Mouse (Mus musculus): ENCODE data around the gene Retnla.
"Not testable (repeated sequence)": the region's sequence is repeated elsewhere in the genome, so short reads cannot be mapped to it uniquely, and the experiment has no call there.

Retnla gene

DNA sequence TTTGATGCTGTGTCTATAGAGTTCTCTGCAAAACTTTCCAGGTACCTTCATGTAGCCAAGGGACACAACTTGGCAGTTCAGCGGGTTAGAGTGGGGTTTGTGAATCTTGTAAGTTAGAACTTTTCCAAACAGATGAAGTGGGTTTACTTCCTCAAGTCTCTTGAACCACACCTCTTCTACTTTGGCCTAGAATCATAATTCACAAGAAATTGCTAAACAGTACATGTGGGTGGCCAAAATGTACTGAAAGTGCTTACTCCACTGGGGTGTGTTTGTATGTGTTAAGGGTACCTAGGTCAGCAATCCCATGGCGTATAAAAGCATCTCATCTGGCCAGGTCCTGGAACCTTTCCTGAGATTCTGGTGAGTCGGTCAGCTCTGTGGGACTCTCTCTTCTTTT lies at the start of gene Retnla:
Retnla (plus strand) TSS at position 286 of the 400 bp plus-strand sequence.
- DNase-seq = no peak

DNA sequence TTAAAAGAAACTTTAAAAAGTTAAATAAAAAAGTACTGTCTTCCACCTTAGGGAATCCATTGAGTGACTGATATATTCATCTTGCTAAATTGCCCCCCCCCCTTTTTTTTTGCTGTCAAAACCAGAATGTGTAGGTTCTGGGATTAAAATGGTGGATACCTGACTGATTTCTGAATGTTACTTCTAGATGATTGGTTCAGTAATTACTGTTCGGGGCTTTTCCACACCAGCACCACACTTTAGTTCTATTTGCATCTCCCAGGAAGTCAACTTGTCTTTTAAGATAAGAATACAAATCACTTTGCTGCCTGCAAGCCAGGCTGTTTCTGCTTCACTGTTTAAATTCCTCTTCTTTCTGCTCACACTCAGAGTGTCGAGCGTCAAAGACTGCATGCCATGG lies 44.1 kb upstream of the Retnla start:
- no peak for DNase-seq

DNA sequence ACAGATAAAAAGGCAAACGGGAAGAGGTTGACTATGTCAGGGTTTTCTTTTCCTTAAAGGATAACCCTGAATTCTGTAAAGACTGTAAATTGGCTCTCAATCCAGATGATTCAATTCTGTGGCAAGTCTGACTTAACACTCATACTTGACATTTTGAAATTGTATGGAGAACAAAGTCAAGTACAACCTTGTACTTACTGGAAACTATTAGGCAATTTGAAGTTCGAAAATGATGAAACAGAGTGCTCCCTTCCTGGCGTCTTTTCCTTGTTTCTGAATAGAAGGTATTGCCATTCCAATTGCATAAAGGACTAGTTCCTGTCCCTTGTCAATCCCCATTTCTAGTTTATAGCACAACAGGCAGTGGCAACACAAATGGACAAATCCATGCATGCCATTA lies 42.9 kb upstream of the Retnla start:
- no peak for DNase-seq

DNA sequence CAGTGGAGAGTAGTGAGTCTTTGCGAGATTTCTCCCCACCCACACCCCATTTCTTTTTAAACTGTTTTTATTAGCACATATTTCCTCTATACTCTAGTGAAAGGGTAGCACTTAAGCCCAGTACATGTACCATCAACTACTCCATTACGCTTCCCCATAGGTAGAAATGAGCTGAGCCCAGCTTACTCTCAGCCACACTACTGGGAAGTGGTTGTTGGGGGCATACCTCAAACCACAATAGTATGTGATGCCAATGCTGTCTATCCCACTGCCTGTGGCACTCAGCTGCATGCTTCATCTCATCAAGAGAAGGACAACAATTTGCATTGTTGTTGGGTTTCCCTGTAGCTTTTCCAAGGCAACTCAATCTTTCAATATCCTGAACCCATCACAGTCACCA lies 41.4 kb upstream of the Retnla start:
- no peak for DNase-seq

DNA sequence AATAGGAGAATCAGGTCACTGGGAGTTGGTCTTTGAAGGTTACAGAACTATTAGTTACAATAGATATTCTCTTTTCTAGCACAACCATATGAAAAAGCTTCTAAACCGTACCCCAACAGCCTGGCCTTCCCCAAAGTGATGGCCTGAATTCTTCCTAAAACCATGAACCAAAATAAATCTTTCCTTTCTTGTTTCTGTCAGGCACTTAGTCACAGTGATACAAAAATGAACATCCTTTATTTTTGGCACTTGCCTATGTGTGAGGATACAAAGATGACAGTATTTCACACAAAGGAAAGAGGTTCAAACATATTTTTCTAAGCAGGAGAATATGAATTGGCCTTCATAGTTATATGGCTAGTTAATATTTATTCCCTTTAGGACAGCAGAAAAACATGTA lies 36.9 kb upstream of the Retnla start:
- no peak for DNase-seq

DNA sequence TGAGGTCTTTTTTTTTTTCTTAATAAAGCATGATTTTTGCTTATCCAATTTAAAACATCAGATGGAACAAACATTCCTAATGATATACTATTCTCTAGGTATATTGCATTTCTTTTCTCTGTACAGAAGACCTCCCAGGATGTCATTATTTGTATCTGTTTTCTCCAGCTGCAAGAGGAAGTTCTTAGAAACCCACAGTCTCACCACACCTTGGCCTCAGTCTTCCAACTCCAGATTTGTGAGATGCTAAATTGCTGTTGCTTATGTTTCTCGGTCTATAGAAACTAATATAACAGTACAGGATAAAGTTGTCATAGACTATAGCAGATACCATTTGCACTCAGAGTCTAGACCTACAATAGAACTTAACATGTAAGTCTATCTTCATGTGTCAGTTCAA lies 35.8 kb upstream of the Retnla start:
- no peak for DNase-seq

DNA sequence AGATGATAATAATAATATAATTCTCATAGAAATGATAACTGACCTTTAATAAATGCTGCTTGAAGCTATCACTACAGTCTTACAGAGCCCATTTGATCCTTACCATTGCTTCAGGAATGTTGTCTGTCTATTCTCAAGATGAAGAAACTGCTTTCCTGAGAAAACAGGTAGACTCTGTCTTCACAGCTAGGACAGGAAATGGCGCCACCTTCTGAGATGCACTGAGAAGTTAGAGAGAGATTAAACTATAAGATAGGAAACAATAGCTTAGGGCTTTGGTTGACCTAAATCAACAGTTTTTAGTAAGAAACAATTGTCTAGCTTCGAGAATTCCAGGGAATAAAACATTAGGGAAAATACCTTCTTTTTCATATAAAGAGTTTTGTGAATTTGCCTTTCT lies 33.0 kb upstream of the Retnla start:
- DNase-seq = peak in 1 of 2 experiments; percentile 6

DNA sequence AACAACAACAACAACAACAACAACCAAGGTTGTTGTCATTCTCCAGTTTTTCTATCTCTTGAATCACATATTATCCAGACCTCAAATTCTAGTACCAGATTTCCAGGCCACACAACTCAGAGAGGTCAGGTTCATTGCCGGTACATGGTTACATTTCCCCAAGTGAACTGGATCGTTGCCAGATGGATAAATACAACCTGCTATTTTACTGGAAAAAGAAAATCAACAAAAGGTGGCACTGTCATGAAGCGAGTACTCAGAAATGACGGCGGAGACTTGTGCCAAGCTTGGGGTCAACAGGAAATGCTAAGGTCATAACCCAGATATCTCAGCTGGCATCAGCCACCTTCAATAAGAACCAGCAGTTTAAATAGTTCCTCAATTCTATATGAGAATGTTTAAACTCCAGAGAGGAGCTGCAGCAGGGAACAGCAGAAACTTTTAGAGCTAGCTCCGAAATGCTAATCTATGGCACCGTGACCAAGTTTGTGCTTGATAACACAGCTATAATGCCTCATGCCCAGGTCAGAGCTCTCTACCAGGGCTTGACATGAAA lies 30.4 kb upstream of the Retnla start:
- no peak for DNase-seq

DNA sequence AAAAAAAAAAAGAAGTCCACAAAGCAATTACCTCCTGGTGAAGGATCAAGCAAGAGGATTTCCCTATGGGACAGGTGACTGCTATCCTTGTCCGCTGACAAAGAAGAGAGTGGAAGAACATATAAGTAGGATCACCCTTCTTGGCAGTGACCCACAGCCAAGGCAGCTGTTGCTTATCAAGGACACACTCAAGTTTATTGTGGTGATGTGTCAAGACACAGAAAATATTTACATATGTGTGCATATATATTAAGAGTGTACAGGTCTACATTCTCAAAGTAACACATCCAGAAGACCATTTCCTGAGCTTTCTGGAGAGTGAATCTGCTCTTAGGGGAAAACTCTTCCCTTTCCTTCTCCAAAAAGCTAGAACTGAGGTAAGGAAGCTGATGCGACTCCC lies 25.7 kb upstream of the Retnla start, which contains the start of gene Retnlb:
Retnlb (plus strand) TSS at position 162 of the 400 bp plus-strand sequence.
- no peak for DNase-seq

DNA sequence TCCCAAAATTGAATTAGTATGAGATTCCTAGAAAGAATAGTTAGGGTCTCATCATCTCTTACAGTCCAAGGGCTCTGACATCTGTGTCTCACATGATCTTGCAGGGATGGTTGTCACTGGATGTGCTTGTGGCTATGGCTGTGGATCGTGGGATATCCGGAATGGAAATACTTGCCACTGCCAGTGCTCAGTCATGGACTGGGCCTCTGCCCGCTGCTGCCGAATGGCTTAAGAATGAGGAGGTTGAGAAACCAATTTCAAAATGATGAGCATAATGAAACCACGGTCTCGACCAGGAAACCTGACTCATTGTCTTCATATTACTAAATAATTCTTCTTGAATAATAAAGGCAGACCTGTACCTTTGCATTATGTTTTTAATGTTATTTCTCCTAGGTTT lies 23.8 kb upstream of the Retnla start:
- DNase-seq = no peak

DNA sequence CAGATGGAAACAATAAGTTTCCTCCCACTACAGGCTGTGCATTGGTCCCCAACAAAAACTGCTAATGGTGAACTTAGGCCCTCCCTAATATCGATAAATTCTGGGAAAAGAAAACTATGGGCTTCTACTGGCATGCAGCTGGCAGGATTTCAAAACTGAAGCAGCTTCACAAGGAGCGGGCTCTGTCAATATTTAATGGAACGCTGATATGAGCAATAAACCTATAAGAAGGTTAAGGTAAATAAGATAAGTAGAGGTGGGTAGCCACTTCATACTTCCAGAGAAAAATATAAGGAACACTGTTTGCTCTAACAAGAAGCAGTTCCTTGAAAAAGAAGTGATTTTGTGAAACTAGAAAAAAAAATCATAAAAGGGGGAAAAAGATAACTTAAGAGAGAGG lies 15.9 kb upstream of the Retnla start:
- DNase-seq = no peak

DNA sequence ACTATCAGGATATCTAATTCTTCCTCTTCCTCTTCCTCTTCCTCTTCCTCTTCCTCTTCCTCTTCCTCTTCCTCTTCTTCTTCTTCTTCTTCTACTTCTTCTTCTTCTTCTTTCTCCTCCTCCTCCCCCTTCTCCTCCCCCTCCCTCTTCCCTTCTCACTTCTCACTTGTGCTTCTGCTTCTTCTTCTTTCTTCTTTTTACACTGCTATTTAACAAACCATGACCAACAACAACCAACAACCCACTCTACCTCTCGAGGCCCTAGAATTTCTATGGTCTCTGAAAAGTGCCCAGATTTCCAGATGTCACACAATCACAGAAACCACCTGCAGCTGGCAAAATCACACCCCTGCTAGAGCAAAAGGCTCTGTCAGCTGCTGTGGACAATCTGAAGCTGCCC lies 14.7 kb upstream of the Retnla start:
- DNase-seq = no peak

DNA sequence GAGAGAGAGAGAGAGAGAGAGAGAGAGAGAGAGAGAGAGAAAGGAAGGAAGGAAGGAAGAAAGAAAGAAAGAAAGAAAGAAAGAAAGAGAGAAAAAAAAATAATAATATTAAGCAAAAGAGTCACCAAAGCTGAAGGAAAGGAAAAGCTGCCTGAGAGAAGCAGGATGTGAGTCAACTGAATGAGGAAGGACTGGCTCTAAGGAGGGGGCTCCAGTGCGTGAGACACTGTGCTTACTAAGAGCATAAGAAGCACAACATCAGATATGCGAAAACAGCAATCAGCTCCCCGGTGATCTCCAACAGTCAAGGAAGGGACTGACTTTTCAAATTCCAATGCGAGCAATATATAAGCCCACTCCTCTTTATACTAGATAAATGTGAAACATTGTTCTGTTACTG lies 13.3 kb upstream of the Retnla start:
- no peak for DNase-seq

DNA sequence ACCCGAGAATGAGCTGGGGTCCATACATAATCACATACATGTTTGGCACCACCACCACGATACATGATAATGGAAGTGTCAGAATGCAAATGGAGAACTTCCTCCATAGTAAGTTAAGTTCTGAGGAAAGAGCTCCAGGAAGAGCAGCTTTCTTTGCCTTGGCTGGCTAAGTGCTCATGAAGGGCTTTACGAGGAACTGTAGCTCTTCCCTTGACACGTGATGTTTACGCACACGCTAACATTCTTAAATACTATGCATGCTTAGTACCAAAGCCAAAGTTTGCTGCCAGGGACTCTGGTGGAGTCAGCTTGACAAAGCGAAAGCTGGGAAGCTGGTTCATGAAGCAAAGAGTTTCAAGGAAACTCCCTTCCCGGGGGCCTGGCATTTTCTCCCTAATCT lies 10.3 kb upstream of the Retnla start:
- DNase-seq = no peak

DNA sequence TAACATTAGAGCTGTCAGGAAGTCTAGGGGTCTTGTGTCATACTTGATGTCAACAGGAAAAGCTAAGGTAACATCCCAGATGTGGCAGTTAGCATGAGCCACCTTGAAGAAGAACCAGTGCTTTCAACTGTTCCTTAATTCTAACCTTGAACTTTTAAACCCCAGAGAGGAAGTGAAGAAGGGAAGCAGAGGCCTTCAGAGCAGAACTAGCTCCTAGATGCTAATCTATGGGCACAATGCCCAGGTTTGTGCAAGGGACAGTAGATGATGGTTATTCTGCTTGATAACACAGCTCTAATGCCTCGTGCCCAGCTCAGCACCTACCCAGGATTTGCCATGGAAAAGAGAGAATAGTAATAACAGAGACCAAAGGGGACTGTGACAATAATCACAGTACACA lies 8.7 kb upstream of the Retnla start:
- not testable (repeated sequence) for DNase-seq

DNA sequence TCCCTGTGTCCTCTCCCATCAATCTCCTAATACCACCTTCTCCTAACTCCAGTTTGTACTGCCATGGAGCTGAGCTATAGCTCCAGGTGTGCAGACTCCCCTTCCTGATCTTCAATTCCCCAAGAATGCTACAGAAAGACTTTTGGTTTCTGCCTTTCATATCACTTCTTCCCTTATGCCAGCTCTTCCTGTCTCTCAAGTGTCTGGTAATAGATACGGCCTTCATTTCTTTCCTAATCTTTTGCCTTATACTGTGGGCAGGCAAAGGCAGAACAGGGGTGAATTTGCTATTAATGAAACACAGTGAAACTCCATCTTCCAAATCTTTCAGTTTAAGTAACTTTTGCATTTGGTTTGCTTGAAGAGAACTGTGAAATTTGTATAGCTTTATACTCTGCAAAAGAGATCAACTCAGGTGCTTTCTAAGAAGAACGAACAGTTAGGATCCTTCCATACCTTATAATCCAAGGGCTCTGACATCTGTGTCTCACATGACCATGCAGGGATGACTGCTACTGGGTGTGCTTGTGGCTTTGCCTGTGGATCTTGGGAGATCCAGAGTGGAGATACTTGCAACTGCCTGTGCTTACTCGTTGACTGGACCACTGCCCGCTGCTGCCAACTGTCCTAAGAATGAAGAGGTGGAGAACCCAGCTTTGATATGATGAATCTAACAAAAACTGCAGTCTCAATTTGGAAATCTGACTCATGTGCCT lies 1.5 kb downstream of the Retnla start:
- DNase-seq = no peak

DNA sequence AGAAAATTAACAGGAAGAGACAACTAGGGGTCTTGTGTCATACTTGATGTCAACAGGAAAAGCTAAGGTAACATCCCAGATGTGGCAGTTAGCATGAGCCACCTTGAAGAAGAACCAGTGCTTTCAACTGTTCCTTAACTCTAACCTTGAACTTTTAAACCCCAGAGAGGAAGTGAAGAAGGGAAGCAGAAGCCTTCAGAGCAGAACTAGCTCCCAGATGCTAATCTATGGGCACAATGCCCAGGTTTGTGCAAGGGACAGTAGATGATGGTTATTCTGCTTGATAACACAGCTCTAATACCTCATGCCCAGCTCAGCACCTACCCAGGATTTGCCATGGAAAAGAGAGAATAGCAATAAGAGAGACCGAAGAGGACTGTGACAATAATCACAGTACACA lies 22.7 kb downstream of the Retnla start:
- DNase-seq = not testable (repeated sequence)

DNA sequence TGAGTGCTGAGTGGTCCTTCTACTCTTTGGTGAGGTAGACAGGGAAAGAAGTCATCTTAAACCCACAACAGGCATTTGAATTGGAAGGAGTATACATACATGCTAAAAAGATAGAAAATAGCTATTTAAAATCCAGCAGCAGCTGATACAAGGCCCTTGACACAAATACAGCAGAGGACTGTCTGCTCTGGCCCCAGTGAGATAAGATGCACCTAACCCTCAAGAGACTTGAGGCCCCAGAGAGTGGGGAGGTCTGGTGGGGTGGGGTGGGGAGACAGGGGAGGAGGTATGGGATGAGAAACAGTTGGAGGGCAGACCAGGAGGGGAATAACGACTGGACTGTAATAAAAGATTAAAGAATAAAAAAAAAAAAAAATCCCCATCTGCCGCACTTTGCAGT lies 25.3 kb downstream of the Retnla start:
- no peak for DNase-seq

DNA sequence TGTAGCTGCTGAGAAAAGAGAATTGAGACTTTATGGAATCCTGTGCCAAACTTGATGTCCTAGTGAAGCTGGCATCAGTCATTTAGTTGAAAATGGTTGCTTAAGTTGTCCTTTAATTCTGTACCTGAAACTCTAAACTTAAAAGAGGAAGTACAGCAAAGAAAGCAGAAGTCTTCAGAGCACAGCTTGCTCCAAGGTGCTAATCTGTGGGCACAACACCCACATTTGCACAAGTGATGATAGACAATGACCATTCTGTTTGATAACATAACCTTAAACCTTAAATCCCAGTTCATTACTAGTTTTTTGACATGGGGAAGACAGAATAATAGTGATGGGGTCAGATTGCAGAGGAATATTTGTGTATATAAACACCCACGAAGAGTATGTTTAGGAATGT lies 26.3 kb downstream of the Retnla start:
- no peak for DNase-seq

DNA sequence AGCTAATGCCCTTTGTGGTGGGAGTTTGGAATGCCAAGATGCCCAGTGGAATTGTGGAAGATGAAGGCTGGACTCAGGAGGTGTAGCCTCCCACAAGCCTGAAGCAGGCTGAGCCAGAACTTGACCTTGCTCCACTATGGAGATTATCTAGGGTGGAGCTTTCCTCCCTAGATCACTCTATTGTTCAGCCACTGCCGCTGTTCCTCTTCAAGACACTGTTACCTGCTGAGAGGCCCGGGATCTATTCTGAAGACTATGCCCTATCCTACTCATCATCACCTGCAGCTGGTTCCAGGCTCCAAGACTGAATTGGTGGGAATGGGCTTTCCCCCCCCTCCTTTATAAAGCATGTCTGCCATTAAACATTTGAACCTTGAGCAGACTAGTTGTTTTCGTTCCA lies 27.3 kb downstream of the Retnla start:
- no peak for DNase-seq

DNA sequence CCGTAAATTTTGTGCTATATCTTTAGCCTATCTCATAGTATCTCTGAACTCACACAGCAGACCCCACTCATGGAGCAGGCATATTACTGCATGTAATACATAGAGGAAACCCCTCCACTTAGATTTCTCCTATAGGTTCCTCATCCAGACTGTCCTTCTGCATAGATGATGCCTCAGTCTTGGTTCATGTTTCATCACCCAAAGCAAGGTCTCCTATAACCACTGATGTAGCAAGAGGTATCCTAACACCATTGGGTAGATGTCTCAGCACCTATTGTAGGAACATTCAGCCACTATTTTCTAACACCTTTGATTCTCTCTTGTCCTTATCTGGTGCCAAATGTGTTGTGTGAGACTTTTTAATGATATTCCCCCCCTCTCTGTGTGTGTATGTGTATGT lies 29.4 kb downstream of the Retnla start:
- no peak for DNase-seq

DNA sequence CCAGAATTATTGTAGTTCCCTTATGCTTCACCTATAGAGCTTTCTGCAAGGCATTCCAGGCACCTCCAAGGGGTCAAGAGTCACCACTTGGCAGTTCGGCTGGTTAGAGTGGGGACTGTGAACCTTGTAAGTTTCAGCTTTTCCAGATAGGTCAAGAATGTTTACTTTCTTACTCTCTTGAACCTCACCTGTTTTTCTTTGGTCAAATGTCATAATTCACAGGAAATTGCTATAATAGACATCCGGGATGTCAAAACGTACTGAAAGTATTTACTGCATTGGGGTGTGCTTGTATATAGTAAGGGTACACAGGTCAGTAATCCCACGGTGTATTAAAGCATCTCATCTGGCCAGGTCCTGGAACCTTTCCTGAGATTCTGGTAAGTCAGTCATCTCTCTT lies 30.0 kb downstream of the Retnla start, which contains the start of gene Retnlg:
Retnlg (plus strand) TSS at position 301 of the 400 bp plus-strand sequence.
- no peak for DNase-seq

DNA sequence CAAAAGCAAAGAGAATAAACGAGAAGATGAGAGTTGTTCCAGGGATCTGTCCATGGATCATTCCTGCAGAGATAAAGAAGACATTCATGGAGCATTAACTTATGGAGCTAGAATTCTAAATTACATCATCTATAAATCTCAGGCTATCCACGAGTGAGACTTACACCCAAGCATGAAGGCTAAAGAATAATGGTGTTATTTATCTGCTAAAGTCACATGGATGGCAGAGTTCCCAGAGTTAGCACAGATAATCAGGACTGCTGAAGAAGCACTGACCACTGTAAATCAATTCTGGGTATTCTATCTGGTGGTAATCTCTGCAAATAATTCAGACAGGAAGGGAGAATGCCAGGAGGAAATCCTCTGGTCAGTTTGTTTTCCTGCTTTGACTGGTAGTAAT lies 48.4 kb downstream of the Retnla start:
- DNase-seq = no peak
